Mouse (Mus musculus): ENCODE measurements around the gene Vapa. TPM values are rescaled to one million over a fixed set of nuclear protein-coding genes. Genes with fewer than 3 reads are reported as not detected.

Vapa gene
- polyA plus RNA-seq (2017; shearing (Covaris generic)): 214 TPM

DNA sequence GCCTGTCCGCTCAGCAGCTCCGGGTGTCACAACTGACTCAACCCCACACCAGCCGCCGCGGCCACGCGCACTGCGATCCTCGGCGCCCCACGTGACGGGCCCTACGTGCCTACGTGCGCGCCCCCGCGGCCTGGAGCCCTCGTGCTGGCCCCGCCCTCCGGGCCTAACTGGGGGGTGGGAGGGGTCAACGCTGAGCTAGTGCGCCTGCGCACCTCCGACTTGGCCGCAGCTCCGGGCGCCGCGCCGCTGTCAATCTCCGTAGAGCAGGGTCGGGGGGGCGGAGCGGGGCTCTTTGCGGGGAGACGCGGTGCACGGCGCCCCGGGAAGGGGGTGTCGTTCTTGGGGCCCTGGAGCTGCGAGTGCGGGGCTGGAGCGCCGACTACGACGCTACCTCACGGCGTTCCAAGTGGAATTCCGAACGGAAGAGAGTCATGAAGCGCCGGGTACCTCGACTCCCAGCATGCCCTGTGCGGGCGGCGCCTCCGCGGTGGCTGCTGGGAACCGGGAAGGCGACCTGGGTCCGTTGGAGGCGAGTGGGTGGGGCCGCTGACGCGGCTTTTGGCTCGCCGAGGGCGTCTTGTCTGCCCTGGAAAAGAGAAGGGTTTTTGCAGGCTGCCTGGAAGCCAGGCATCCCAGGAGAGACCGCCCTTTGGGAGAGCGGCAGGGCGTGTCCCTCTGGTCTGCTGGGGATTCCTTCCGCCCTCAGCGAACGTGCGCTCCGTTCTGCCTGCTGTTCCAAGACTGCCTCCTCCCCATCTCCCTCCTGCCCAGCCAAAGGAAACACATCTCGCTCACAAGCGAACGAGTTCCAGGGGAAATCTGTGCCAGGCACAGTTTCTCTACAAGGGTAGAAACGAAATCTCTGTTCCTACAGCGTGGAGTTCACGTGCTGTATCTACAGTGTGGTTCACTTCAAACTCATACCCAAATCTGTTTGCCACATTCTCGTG lies at the start of gene Vapa:
TSS of gene Vapa (minus strand) at position 93 of the 950 bp plus-strand sequence.

DNA sequence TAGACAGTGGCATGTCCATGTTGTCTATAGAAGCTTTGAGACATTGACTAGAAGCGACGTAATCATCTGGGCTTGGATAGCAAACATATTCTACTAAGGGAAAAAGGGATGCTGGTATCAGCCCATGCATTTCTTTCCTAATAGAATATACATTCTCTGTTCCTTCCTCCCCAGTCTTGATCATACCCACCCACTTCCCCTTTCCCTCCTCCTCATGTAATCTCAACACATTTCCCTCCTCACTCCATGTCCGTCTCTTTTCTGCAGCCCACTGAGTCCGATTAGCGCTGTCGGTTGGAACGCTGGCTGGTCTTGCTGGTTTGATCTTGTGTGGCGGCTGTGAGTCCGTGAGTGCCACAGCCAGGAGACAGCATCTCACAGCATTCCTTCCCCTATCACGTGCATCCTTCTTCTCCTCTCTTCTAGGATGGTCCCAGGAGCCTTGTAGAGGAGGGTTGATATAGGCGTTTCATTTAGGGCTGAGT lies 28.4 kb upstream of the Vapa start, which contains the start of gene Txndc2:
TSS of gene Txndc2 (minus strand) at position 435 of the 485 bp plus-strand sequence.

DNA sequence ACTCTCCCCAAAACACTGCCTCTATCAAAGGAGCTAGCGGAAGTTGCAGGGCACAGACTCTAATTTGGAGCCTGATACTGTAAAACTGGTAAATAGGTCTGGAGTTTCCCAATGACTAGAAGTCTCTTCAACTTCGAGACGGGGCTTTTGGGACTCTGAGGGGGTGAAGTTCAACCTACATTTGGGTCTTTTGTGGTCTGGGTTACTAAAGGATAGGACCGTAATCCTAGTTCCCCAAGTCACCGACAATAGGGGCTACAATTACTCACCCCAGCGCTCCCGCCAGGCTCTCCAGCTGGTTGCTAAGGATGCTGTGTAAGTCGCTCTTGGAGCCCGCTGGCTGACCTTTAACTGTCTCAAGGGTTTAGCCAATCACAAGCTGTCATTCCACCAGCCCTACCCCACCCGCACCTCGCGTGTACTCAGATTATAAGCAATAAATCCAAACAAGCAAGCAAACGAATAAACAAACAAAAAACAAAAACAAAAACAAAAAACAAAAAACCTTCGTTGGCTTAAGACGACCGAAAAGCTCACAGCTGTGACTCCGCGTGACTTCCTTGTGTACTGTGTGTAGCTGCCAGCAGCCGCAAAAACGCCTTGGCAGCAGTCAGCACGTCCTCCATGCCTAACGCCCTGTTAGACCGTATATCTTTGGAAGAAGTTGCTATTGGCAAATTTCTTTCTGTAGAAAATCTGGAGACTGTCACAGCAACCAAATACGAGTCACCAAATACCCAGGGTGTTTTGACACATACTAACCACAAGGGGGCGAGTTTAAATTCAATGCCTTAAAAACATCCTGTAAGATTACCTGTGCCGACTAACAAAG lies 72.7 kb downstream of the Vapa start, which contains the start of gene Tmem232:
TSS of gene Tmem232 (minus strand) at position 342 of the 832 bp plus-strand sequence.

Other genes starting within 250 kb of the Vapa start
- gene Tmem232, start 72.8 kb downstream of the Vapa start, polyA plus RNA-seq (2017; shearing (Covaris generic)): not detected
- not detected for gene Txndc2, start 28.6 kb upstream of the Vapa start, polyA plus RNA-seq (2017; shearing (Covaris generic))
- 3.5 TPM for gene Rab31, start 159.2 kb upstream of the Vapa start, polyA plus RNA-seq (2017; shearing (Covaris generic))
- gene Ppp4r1, start 169.0 kb upstream of the Vapa start, polyA plus RNA-seq (2017; shearing (Covaris generic)): 61.0 TPM

Measured in CD4-positive, CD25-positive, alpha-beta regulatory T cell (primary cell).